Mouse (Mus musculus) fat pad, adult 2 months (tissue): ENCODE measurements at regions not wholly inside any gene's neighbourhood (a gene's known extent, or its start where the extent isn't known, plus 50 kb on each side); places are given as distances from the start of the nearest gene placed in this dataset.
A peak's percentile ranks its signal among the peaks of the same experiment; 100 is the strongest.

Source experiments
- DNase-seq: peaks from one replicate; pipeline ENCODE4 v3.0.0-alpha.2; 2011; ENCODE audit warnings: low read depth, low spot score; ENCODE audit errors: extremely low read depth

- DNase-seq: no peak
Measured at GRCm38 (mm10) chr4:98282275-98282674, 100.8 kb downstream of the Tm2d1 start.

DNA sequence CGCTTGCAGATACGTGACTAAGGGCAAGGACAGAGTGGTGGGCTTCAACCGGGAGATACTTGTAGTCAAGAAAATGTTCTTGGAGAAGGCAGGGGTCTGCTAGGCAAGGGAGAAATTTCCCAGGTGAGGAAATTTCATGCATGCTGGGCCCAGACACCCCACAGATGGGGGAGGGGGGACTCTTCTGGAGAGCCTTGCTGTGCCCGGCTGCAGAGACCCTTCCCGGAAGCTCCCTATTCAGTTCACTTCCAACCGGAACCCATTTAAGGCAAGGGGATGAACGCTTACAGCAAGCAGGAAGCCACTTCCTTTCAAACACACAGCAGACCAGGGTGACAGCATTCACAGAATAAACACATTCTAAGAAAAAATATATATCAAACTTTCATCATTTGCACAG, 124.8 kb downstream of the Tm2d1 start:
- no peak for DNase-seq

DNA sequence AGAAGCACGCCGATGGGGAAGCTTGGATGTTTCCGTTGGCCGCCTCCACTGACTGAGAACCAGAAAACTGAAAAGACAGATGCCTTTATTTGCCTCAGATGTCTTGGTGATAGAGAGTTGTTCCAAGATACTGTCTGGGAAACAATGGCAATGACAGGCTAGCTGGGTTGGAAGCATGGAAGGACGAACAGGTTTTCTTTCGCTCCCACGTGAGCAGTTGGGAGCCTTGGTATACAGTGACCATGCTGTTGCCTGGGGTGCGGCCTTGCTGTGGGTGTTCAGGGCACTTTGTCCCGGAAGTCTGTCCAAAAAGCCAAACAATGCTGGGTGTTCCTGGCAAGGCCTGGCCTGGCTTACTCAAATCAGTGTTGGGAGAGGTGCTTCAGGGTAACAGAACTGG, 125.4 kb downstream of the Tm2d1 start:
- peak; percentile 76 for DNase-seq

DNA sequence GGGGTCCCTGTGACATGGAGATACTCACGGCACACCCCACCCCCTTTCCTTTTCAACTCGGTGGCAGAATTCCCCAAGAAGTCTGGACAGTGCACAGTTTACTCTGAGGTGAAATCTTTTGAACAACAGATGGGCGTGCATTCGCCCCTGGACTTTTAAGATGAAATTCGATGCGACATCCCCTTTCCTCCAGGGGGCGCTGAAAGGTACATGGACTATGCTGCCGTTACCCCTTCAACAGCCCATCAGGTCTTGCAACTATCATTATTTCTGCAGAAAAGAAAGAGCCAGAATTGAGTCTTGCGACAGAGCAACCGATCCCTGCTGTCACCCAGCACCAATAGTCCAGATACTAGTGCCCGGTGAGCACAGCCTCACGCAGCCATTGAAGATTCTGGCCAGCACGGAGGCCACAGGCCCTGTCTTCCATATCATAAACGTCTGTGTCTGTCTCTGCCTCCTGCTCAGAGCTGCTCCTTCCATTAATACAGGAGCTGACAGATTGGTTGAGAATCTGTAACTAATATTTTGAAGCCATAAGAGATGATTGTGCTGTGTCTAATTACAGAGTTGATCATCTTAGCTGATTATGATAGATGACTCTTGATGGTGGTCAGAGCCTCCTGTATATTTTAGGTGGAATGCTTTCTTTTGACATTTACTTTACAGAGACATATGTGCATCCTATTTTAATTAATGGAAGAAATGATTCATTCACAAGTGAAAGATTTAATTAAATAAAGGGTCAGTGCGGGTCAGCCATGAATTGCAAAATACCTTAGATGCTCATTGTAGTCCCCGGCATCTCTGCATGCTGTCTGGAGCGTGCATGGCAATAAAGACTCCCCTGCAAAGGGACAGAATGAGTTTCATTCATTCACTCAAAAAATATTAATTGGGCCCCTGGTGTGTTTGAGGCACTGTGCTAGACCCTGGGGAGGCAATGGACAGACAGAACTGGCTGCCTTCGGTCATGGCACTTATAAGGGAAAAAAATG, 128.0 kb downstream of the Tm2d1 start:
- no peak for DNase-seq

DNA sequence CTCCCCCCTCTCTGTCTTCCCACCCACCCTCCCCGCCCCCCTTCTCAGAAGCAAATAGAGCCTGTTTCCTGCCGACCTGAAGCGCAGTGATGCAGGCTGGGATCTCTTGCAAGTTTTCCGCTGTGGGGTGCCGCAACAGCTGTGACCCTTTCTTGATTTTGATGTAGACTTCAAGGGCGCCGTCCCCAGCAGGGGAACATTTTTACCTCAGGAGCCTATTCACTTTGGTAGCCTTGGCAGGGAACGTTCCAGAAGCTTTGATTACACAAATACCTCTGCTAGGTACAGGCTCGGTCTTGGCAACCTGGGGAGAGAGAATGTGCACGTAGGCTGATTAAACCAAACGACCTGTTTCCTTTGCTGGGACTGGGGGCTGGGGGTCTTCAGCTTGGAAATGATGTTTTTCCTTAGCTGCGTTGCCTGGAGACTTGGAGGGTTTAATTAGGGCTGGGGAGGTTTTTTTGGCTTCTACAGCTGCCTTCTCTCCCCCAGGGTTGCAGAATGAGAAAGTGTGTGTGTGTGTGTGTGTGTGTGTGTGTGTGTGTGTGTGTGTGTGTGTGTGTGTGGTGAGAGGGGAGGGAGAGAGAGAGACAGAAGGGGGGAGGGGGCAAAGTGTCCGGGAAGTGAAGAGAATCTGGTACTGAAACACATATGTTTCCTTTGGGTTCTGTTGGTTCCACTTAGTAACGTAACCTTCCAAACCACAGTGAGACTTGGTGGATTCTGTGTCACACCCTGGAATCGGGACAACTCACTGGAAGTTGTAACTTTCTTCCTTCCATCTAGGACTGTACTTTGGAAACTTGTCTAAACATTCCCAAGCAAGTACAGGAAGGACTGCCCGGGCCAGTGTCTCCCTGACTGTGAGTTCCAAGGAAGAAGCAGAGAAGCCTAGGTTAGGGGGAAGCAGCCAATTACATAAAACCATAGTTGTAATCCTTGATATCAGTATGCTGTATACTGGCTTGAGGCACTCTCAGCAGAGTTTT, 138.9 kb downstream of the Tm2d1 start:
- no peak for DNase-seq

DNA sequence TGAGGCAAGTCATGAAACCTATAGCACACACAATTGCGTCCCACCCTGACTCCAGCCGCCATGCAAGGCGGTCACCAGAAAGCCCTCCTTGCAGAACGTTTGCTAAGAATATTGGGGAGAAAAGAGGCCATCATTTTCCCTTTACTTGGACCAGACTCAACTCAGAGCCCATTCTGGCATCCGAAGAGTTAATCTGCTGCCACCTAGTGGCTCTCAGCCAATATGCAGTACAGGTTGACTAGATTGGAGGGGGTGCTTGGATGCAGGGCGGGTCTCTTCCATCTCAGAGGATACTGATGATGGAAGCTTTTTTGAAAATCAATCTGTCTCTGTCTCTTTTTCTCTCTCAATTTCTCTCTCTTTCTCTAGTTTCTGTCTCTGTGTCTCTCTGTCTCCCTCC, 139.6 kb downstream of the Tm2d1 start:
- DNase-seq: no peak

DNA sequence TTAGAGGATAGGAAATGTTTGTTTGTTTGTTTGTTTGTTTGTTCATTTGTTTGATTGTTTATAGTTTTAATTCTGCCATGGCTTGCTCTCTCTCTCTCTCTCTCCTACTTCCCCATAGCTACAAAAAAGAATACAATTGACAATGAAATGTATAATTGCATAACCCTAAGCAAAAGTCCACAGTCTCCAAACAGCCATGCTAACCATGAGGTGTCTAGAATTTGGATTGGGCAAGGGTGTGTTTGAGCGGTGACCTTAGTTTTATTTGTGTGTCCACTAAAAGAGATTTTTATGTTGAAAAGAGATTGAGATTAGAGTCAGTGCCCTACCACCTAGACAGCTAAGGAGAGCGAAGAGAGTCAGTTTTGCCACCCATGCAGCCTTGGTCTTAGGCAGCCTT, 141.2 kb downstream of the Tm2d1 start:
- DNase-seq: no peak

DNA sequence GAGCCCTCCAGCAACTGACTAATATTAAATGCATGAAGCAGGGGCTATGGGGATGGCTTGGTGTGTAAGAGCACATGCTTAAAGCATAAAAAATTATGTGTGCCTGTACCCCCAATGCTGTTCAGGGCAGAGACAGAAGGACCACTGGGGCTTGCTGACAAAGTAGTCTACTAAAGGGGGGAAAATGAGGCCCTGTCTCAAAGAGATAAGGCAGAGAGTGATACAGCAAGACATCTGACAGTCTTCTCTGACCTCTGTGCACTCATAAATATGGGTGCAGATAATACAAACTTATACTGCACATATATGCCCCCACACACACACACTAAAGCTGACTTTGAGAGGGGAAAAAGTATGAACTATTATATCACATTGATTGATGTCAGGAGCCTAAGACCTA, 142.8 kb downstream of the Tm2d1 start:
- no peak for DNase-seq

DNA sequence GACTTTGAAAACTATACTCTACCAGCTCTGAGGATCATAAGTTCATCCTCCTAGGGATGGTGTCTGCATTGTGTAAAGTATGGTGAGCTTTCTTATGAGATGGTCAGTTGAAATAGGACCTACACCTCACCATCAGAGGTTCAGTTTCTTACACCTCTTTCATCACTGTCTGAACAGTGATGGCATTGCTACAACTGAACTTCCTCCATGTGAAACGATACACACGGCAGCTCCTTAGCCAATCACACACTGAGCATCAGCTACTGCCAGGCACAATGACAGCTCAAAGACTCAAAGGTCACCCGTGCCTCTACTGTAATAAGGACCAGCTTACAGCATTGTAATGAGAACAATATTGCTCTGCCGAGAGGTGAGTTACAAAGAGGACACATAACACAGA, 145.0 kb downstream of the Tm2d1 start:
- no peak for DNase-seq

- DNase-seq: no peak
Measured at GRCm38 (mm10) chr4:98237475-98237874, 145.6 kb downstream of the Tm2d1 start.

DNA sequence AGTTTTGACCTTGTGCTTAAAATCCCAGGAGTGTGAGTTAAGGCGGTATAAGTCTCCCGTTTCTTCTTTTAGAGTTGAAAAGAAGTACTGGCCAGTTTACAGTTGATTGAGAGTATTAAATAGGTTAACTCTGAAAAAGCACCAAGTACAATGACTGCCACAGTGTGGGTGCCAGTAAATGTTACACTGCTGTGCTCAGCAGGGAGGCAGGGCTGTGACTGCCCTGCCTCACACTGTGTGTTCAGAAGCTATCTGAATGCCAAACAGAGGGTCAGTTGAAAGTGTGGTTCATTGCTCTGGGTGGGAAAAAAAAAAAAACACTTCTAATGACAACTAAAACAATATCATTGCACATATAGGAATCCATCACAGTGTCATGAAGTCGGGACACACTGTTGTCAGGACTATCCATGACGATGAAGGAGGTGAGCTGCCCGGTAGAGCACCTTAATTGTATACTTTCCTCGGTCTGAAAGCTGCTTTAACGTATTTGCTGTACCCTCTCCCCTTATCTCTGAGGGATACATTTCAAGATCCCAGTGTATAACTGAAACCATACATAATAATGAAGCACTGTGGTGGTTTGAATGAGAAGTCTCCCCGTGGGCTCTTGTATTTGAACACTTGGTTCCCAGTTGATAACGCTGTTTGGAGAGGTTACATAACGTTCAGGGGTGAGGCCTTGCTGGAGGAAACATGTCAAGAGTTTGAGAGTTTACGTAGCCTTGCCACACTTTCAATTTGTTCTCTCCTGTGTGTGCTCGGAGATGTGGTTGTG, 146.9 kb downstream of the Tm2d1 start:
- no peak for DNase-seq

- no peak for DNase-seq
Measured at GRCm38 (mm10) chr4:98228193-98228592, 154.9 kb downstream of the Tm2d1 start.

GRCm38 (mm10) chr4:98224366-98224765, 158.7 kb downstream of the Tm2d1 start:
- DNase-seq: no peak

- DNase-seq: no peak
Measured at GRCm38 (mm10) chr4:98223429-98223828, 159.7 kb downstream of the Tm2d1 start.

DNA sequence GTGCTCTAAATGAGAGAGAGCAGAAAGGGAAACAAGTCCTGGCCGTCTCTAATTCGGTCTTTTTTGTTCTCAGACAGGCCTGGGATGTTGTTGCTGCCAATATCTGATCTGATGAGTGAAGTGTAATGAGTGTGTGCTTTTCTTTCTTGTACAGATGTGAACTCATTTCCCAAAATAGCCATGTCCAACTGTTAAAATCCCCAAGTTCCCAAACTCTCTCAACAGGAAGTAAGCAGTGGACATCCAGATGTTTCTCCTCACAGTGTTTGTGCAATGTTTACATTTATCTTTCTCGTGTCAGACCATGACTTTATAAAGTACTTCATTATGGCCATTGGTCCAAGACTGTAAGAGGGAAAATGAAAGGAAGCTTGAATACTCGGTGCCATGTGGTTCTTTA, 161.5 kb downstream of the Tm2d1 start:
- no peak for DNase-seq

GRCm38 (mm10) chr4:98215218-98215617, 167.9 kb downstream of the Tm2d1 start:
- DNase-seq: no peak

- peak; percentile 63 for DNase-seq
Measured at GRCm38 (mm10) chr4:98207446-98207845, 175.7 kb downstream of the Tm2d1 start.

DNA sequence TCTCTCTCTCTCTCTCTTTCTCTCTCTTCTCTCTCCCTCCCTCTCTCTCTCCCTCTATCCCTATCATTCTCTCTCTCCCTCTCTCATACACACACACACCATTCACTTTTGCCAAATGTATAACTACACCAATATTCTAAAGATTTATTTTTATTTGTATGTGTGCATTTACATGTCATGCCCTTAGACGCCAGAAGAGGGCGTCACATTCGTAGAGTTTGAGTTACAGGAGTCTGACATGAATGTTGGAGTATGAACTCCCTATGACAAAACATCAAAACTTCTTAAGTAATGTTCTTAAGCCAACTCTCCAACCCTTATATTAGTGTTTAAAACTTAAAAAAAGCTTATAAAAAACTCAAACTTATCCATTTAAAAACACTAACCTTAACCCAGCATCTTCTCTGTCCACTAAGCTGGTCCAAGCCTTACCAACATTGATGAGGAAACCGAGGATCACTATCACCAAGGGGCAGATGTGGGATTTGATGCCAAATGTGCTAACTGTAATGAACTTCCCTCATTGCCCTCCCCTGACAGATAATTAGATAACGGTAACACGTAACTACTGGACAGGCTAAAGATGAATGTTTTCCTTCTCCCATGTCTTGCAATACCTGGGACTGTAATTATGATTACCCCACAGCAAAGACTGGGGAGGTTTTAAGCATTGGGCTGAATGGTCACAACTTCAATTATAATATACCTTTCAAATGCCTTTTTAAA, 176.7 kb downstream of the Tm2d1 start:
- peak; percentile 68 for DNase-seq

- DNase-seq: no peak
Measured at GRCm38 (mm10) chr4:98203129-98203528, 180.0 kb downstream of the Tm2d1 start.

- DNase-seq: no peak
Measured at GRCm38 (mm10) chr4:98202232-98202631, 180.9 kb downstream of the Tm2d1 start.
